Mouse (Mus musculus) liver, postnatal 0 days (tissue): Measurements from ENCODE around the gene Prdm5. TPM values are rescaled to one million over a fixed set of nuclear protein-coding genes. Genes with fewer than 3 reads are reported as not detected.
A peak's percentile ranks its signal among the peaks of the same experiment; 100 is the strongest.

ENCODE experiments used
- ATAC-seq: fragments of 200-750 bp; cut with Nextera tagmentation; 2 replicates; pipeline ENCODE4 v1.8.0; 2017; ENCODE audit warnings: mild to moderate bottlenecking, moderate library complexity
- DNase-seq: peaks from one replicate; pipeline ENCODE4 v3.0.0-alpha.2; 2016
- H3K27ac ChIP-seq: fragments of 300-500 bp; sonication (generic); 2 replicates; pipeline ENCODE4 v1.5.1; 2014; ENCODE audit warnings: antibody characterized with exemption, moderate library complexity, mild to moderate bottlenecking, low read depth
- H3K27me3 ChIP-seq: fragments of 300-500 bp; sonication (generic); 2 replicates; pipeline ENCODE4 v1.6.1; 2014; ENCODE audit warnings: low read length, control low read depth, mixed read lengths; ENCODE audit not compliant: insufficient read depth
- H3K36me3 ChIP-seq: fragments of 300-500 bp; sonication (generic); replicated peaks from 2 replicates; pipeline ENCODE4 v1.6.1; 2014; ENCODE audit warnings: mild to moderate bottlenecking, control low read depth, low read length, moderate library complexity, mixed read lengths; ENCODE audit not compliant: insufficient read depth
- H3K4me1 ChIP-seq: fragments of 300-500 bp; sonication (generic); 2 replicates; pipeline ENCODE4 v1.6.1; 2014; ENCODE audit warnings: antibody characterized with exemption, mild to moderate bottlenecking, control low read depth; ENCODE audit not compliant: insufficient read depth
- H3K4me2 ChIP-seq: fragments of 300-500 bp; sonication (generic); 2 replicates; pipeline ENCODE4 v1.6.1; 2014; ENCODE audit warnings: low read depth, mild to moderate bottlenecking, low read length, moderate library complexity, mixed read lengths
- H3K4me3 ChIP-seq: fragments of 300-500 bp; sonication (generic); 2 replicates; pipeline ENCODE4 v1.5.1; 2014; ENCODE audit warnings: low read depth, low read length
- H3K9ac ChIP-seq: fragments of 300-500 bp; sonication (generic); replicated peaks from 2 replicates; pipeline ENCODE4 v1.6.1; 2014; ENCODE audit warnings: mild to moderate bottlenecking, moderate library complexity
- H3K9me3 ChIP-seq: fragments of 300-500 bp; sonication (generic); 2 replicates; pipeline ENCODE4 v1.6.1; 2016; ENCODE audit warnings: mild to moderate bottlenecking, control low read depth, low read length, mixed read lengths
- CTCF ChIP-seq: sonication (generic); IDR thresholded peaks from 2 replicates; pipeline ENCODE4 v1.5.1; 2016; ENCODE audit warnings: antibody characterized with exemption, low read depth
- EP300 ChIP-seq: IDR thresholded peaks from 2 replicates; pipeline ENCODE4 v1.6.1; 2016; ENCODE audit warnings: antibody characterized with exemption, low read depth, mild to moderate bottlenecking
- WGBS: fragments of 180-500 bp; shearing (Covaris S2); extraction: QIAGEN DNeasy Blood & Tissue Kit; methylation state at CpG from one replicate; pipeline ENCODE4 v1.1.7; 2014; ENCODE audit not compliant: insufficient replicate concordance; 5-methylcytosine and 5-hydroxymethylcytosine counted together
- polyA plus RNA-seq: library from polyadenylated mRNA; unstranded; fragments of >200 nt; fragmentation: Nextera tagmentation; extraction: Ambion mirVana; gene quantifications from 2 replicates; pipeline ENCODE4 v1.2.1, GENCODE M21; 2015

Gene Prdm5
- polyA plus RNA-seq, 1 experiment from 2014 or later, result 0.92 TPM

- Histone ChIP-seq H3K4me3 (peak overlapping the region; percentile 59), H3K27me3 (no peaks in the 10 kb centered on the region), H3K36me3 (no peaks in the 10 kb centered on the region), H3K4me2 (peak overlapping the region; percentile 84), H3K27ac (no peak overlapping the region), H3K9me3 (no peaks in the 10 kb centered on the region), H3K9ac (peak overlapping the region; percentile 69; the same call in 1 of the 2 replicates), H3K4me1 (peaks cover 8% of the 10 kb centered on the region)
- TF ChIP-seq CTCF, result no peak
- no peak for TF ChIP-seq EP300
- DNase-seq (no peak), ATAC-seq (no peak)
- WGBS, result 78% methylated on average over 4 of the region's 4 CpGs
Observed at GRCm38 (mm10) chr6:65779689-65780233, 973 bp downstream of the Prdm5 start.

DNA sequence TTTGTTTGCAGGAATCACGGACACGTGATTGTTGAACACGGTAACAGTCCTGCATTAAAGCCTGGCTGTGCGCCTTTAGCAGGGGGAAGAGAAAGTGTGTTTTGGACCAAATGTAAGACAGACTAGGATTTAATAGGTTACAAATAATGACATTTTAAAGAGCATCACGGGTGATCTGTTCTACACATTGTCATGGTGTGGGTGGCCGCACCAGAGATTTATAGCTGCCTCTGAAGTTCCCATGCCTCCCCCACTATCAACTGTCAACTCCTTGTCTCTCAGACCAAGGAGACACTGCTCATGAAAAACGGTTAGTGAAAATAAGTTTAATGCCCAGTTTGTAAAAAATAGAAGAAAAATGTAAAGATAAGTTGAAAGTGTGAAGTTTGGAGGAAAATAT is 2.7 kb downstream of the Prdm5 start:
- H3K4me3 ChIP-seq, result no peak overlapping the region
- H3K4me2 ChIP-seq, result no peak overlapping the region
- no peak overlapping the region for H3K27ac ChIP-seq
- DNase-seq (no peak), ATAC-seq (no peak)
- WGBS, result 80% methylated on average over 7 of the region's 7 CpGs
- no peaks in the 10 kb centered on the region for H3K27me3 ChIP-seq
- TF ChIP-seq CTCF (no peak), EP300 (no peak)
- no peaks in the 10 kb centered on the region for H3K36me3 ChIP-seq
- no peaks in the 10 kb centered on the region for H3K9me3 ChIP-seq
- H3K4me1 ChIP-seq, result peaks cover 8% of the 10 kb centered on the region
- H3K9ac ChIP-seq, result no peak overlapping the region

GRCm38 (mm10) chr6:65783670-65784069 is 4.9 kb downstream of the Prdm5 start:
- Histone ChIP-seq H3K4me2 (no peak overlapping the region), H3K27ac (no peak overlapping the region), H3K36me3 (no peaks in the 10 kb centered on the region), H3K27me3 (no peaks in the 10 kb centered on the region), H3K4me3 (no peak overlapping the region), H3K9me3 (no peaks in the 10 kb centered on the region), H3K9ac (no peak overlapping the region), H3K4me1 (peaks cover 7% of the 10 kb centered on the region)
- WGBS, result 81% methylated on average over 1 of the region's 1 CpGs
- DNase-seq, result no peak
- TF ChIP-seq CTCF, result no peak
- TF ChIP-seq EP300, result no peak
- ATAC-seq, result no peak

GRCm38 (mm10) chr6:65792923-65793322 is 14.1 kb downstream of the Prdm5 start:
- 61% methylated on average over 2 of the region's 2 CpGs for WGBS
- H3K27me3 ChIP-seq, result no peaks in the 10 kb centered on the region
- H3K4me2 ChIP-seq, result no peak overlapping the region
- DNase-seq, result no peak
- ATAC-seq, result no peak
- H3K4me1 ChIP-seq, result no peaks in the 10 kb centered on the region
- no peak overlapping the region for H3K9ac ChIP-seq
- no peak overlapping the region for H3K27ac ChIP-seq
- TF ChIP-seq CTCF (no peak), EP300 (no peak)
- no peak overlapping the region for H3K4me3 ChIP-seq
- no peaks in the 10 kb centered on the region for H3K9me3 ChIP-seq
- H3K36me3 ChIP-seq, result no peaks in the 10 kb centered on the region

DNA sequence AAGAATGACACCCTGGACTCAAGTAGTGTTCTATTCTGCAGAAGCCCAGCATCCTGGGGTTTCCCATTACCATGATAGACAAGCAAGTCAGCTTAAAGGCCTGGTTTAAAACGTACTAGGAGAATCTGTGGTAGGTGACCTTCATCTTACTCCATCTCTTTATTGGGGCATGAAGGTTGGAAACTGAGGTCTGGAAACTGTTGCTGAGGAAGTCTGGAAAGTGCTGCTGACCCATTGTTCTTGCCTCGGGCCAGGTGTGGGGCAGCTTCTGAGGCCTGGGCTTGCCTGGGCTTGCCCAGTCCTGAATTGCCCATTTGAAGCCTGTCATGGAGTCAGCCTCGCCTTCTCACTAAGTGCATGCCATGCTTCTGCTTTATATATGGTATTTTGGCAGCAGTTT is 17.8 kb downstream of the Prdm5 start:
- no peak for ATAC-seq
- 78% methylated on average over 3 of the region's 3 CpGs for WGBS
- H3K9ac ChIP-seq, result no peak overlapping the region

GRCm38 (mm10) chr6:65797276-65797675 is 18.5 kb downstream of the Prdm5 start:
- no peak for DNase-seq
- H3K4me3 ChIP-seq, result no peak overlapping the region
- ATAC-seq, result no peak
- no peaks in the 10 kb centered on the region for H3K36me3 ChIP-seq
- H3K27ac ChIP-seq, result no peak overlapping the region
- H3K9ac ChIP-seq, result no peak overlapping the region
- WGBS, result 68% methylated on average over 2 of the region's 2 CpGs
- no peaks in the 10 kb centered on the region for H3K27me3 ChIP-seq
- TF ChIP-seq EP300 (no peak), CTCF (no peak)
- H3K9me3 ChIP-seq, result no peaks in the 10 kb centered on the region
- H3K4me2 ChIP-seq, result no peak overlapping the region
- H3K4me1 ChIP-seq, result no peaks in the 10 kb centered on the region

More for the DNA sequence above, 17.8 kb downstream of the Prdm5 start:
- no peak overlapping the region for H3K4me3 ChIP-seq
- H3K4me1 ChIP-seq, result no peaks in the 10 kb centered on the region
- H3K27me3 ChIP-seq, result no peaks in the 10 kb centered on the region
- H3K4me2 ChIP-seq, result no peak overlapping the region
- TF ChIP-seq EP300 (no peak), CTCF (no peak)
- no peaks in the 10 kb centered on the region for H3K36me3 ChIP-seq
- no peak for DNase-seq
- no peaks in the 10 kb centered on the region for H3K9me3 ChIP-seq
- H3K27ac ChIP-seq, result no peak overlapping the region

DNA sequence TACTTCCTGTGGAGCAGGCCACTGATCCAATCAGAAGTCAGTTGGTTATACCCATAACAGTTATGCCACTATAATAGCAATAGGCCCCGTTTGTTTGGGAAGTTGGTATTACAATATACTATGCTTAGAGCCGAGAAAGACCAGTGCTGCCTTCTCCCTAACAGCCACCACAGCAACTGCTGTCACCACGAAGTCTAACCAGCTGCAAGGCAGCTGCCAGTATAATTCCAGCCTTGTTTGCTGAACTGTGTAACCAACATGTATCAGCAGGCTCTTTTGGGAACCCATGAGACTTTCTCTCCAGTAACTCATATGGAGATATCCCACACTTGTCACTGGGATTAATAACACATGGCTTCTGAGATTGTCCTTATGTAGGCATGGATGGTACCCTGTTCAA is 19.6 kb downstream of the Prdm5 start:
- no peak overlapping the region for H3K4me2 ChIP-seq
- no peak overlapping the region for H3K27ac ChIP-seq
- 76% methylated on average over 3 of the region's 3 CpGs for WGBS
- DNase-seq, result no peak
- no peaks in the 10 kb centered on the region for H3K27me3 ChIP-seq
- no peaks in the 10 kb centered on the region for H3K36me3 ChIP-seq
- ATAC-seq, result no peak
- TF ChIP-seq CTCF, result no peak
- no peak for TF ChIP-seq EP300
- H3K9me3 ChIP-seq, result no peaks in the 10 kb centered on the region
- no peak overlapping the region for H3K4me3 ChIP-seq
- H3K4me1 ChIP-seq, result no peaks in the 10 kb centered on the region
- H3K9ac ChIP-seq, result no peak overlapping the region
